Mouse (Mus musculus): ENCODE data around the gene 4930435E12Rik.

4930435E12Rik gene

DNA sequence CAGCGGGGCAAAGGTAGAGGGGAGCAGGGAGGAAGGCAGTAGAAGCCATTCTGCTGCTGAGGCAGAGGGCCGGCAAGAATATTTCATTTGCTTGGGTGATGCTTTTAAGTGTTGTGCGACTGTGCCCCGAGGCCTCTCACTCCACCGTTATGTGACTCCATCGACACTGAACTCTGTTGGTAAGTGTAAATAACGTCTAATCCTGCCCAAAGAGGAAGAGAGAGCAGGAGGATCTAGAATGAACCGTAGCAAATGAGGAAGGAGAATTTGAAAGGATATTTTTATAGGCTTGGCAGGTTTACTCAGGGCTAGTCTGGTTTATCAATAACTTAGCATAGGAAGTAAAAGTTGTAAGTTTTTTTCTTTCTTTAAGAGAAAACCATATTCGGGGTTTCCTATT, 59.0 kb downstream of the 4930435E12Rik start:
- DNase-seq (ENCODE audit: low spot score in 2 of 2), result no peak

DNA sequence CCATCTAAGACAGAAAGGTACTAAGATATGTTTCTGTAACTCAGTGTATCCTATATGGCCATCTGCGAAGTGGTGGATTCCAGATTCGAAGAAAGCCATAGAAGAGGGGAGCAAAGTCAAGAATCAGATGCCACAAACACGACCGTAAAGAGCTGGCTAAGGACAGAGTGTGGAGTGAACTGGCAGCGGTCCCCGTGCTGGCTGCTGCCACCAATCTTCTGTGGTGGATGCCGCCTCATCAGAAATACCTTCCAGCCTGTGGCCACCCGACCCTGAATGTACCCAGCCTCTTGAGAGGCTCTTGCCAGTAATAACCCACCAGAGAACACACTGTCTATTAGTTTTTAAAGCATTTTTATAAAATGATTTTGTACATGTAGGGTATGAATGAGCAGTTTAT, 60.2 kb downstream of the 4930435E12Rik start:
- no peak for DNase-seq (ENCODE audit: low spot score in 2 of 2)

DNA sequence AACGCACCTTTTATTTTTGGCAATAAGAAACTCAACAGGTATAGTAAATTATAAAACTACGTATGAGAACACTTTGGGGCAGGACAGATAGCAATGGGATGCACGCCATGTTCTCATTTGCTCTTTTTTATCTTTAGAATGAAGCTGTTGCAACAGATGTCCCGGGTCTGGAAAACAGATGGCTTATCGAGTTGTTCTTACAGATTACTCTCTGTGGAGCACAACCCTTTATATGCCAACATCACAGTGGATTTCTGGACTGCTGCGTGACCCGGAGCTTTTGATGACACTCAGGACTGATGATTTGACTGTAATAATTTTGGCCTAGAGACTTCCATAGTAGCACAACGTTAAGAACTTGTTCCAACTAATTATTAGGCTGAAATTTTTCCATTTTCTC, 60.8 kb downstream of the 4930435E12Rik start:
- no peak for DNase-seq (ENCODE audit: low spot score in 2 of 2)

DNA sequence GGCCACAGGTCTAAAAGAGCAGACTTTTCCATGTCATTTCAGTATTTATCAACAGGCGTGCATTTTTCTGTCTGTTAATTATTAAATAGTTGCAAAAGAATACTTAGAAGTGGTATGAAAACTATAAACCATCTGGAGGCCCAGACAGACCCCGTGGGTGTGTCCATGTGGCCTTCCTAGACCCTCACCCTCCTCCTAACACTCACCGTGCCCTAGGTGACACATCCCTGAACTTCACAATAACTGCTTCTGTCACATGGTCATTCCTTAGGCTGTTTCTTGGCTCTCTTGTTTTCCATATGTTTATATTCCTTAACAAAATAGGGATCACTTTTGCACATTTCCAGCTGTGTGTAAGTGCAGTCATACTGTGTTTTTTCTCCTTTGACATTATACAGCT, 61.9 kb downstream of the 4930435E12Rik start:
- no peak for DNase-seq (ENCODE audit: low spot score in 2 of 2)

DNA sequence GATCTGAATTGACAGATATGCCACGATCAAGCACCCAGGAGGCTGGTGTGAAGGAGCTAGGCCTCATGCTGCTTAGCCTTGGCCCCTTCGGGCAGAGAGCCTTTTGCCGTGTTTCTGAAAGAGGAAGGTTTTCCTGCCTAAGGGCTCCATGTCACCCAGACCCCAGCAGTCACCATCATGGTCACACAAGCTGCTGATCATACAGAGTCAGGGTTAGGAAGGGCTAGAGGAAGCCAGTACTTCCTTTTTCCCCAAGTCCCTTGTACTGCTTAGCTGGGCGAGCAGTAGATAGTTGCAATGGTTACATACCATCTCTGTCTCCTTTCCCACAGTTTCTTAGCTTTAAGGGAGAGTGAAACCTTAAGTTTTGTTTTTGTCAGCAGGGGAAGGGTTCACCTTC, 65.0 kb downstream of the 4930435E12Rik start:
- DNase-seq (ENCODE audit: low spot score in 2 of 2), result no peak

DNA sequence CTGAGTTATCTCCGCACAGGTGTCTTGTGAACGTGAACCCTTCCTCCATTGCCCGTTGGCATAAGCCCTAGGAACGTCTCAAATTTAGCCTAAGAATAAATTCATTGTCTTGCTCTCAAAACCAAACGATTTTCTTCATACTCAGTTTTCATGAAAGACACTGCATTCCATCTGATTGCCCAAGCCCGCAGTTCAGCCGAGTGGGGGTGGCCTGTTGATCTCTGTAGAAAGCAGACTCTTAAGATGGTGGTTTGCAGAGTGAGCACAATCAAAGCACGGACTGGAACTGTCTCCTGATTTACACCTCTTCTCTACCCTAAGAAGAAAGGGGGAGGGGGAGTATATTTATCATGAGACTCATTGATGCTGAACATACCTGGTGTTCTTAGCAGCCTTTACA, 66.1 kb downstream of the 4930435E12Rik start:
- DNase-seq (ENCODE audit: low spot score in 2 of 2), result no peak
